Mouse (Mus musculus) spleen, postnatal 10 days (tissue): ENCODE data around the gene Klk9.

Experiments used
- DNase-seq, 2 experiments: peaks; one replicate each; pipeline ENCODE4 v3.0.0; 2021 to 2022; ENCODE audit warnings: low spot score in 2 of 2

The Klk9 gene

DNA sequence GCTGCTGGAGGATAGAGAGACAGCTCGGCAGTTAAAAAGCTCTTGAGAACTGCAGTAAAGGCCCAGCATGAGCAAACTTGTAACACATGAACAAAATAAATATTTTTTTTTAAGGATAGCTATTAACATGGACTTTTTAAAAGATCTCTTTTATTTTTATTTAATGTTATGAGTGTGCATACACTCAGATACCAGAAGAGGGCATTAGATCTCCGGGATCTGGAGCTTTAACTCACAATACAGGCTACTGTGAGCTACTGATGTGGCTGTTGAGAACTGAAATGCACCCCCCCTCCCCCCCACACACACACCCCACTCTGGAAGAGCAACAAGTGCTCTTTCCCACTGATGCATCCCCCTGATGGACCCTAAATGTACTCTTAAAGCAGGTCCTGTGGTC lies 2.4 kb upstream of the Klk9 start:
- DNase-seq, result no peak

GRCm38 (mm10) chr7:43796355-43796754 lies 4.7 kb downstream of the Klk9 start:
- no peak for DNase-seq

DNA sequence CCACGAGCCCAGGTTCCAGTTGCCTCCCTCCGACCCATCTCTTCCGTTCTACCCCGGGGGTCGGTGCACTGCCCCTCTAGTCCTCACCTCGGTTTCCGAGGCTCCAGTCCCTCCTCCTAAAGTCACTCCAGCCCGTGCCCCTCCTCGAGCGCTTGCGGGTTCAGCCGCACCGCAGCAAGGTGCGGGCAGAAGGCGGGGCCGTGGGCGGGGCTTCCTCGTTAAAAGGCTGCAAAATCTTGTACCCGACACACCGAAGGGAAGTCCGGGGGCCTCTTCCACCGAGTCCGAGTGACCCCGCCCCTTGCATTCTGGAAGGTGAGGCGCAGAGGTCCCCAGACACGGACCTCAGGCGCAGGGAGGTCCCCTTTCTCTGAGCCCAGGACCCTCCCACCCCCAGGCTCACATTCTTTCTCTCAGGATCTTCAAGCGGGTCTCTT lies 5.7 kb downstream of the Klk9 start, which contains the start of gene Klk8:
TSS of gene Klk8 (plus strand) at position 245 of the 437 bp plus-strand sequence.
- peak in 1 of 2 experiments; percentile 55 for DNase-seq

GRCm38 (mm10) chr7:43797844-43798462 lies 6.3 kb downstream of the Klk9 start:
- no peak for DNase-seq

DNA sequence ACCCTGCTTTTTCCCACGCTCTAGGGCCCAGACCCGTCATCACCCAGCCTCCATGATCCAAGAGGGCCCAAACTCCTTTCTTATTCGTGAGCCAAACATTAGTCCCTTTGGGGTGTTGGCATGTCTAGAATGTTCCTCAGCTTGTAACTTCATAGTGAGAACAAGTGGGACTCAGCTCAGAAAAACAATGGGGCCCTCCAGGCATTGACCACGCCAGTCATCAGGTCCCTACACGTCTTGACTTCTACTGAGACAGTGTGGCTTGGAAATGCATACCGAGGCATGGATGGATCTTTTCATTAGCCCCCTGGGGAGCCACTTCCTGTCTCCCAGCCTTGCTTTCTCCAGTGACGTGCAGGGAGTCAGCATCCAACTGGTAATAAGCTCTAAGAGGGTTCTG lies 8.2 kb downstream of the Klk9 start:
- no peak for DNase-seq

DNA sequence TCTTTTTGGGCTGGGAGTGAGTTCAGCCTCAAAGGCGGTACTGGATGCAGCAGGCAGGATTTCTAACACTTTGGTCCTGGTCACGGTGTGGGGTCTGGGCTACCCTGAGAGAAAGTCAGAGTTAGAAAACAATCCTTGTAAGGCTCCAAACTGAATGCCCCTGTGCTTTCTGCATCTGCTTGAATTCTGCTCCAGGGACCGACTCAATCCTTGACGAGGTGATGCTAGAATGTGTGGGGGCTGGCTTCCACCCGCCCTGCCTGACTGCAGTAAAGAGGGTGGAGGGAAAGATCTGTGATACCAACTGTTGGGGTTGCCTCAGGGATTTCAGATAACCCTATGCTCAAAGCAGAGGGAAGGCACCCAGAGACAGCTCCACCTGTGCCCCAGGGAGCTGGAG lies 19.3 kb downstream of the Klk9 start, which contains the start of gene Klk7:
TSS of gene Klk7 (plus strand) at position 301 of the 400 bp plus-strand sequence.
- DNase-seq, result no peak

GRCm38 (mm10) chr7:43815211-43815610 lies 23.5 kb downstream of the Klk9 start:
- no peak for DNase-seq

- no peak for DNase-seq
Observed at GRCm38 (mm10) chr7:43816746-43817145, 25.1 kb downstream of the Klk9 start.

- DNase-seq, result no peak
Observed at GRCm38 (mm10) chr7:43821581-43821980, 29.9 kb downstream of the Klk9 start.

- no peak for DNase-seq
Observed at GRCm38 (mm10) chr7:43824199-43824598, 32.5 kb downstream of the Klk9 start, which contains the start of gene Klk6. Gene Klk6, plus strand, starts transcription at chr7:43824499.

- DNase-seq, result no peak
Observed at GRCm38 (mm10) chr7:43826056-43826455, 34.4 kb downstream of the Klk9 start.

GRCm38 (mm10) chr7:43827706-43828105 lies 36.0 kb downstream of the Klk9 start:
- no peak for DNase-seq

- DNase-seq, result no peak
Observed at GRCm38 (mm10) chr7:43829006-43829405, 37.3 kb downstream of the Klk9 start.

DNA sequence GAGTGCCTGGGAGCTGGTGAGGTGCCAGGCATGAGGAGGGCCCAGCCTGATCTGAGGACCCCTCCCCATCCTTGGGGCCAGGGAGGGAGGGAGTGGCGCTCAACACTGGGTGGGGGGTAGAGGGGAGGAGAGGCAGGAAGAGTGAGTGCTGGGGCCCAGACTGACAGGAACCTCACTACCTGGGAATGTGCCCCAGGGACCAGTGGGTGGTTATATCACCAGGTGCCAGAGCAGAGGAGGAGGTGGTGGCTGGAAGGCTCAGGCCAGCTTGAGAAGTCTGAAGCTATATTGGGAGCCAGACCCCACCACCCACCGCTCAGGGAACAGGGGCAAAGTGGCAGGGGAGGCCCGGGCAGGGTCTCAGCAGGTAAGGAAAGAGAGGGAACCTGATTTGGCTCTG lies 50.0 kb downstream of the Klk9 start, which contains the start of gene Klk5:
TSS of gene Klk5 (plus strand) at position 271 of the 400 bp plus-strand sequence.
- DNase-seq, result no peak

DNA sequence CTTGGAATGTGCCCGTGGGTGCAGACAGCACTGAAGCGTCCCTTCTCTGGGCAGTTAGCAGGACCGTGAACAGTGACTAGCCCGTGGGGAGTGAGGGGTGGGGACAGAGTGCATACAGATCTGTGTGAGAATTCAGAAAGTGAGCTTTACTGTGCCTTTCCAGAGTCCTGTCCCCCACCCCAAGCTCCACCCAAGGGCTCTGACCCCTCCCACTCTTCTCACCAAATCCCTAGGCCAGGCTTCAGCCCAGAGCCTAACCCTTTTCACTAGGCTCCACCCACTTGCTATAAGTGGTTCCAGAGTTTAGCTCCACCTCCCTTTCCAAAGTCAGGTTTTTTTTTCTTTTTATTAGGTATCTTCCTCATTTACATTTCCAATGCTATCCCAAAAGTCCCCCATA lies 52.1 kb downstream of the Klk9 start:
- DNase-seq, result no peak
